Mouse (Mus musculus): Measurements from ENCODE around the gene Phlda1. TPM values are rescaled to one million over a fixed set of nuclear protein-coding genes. Genes with fewer than 3 reads are reported as not detected.

Phlda1 gene
- polyA plus RNA-seq, 1 experiment from 2014 or later, result 29.1 TPM

- 89% methylated on average over 17 of the region's 17 CpGs for WGBS
- Histone ChIP-seq H3K9ac (ENCODE audit: low read length) (no peak overlapping the region), H3K27me3 (ENCODE audit: control insufficient read depth, insufficient read depth, low read length) (no peaks in the 10 kb centered on the region), H3K9me3 (ENCODE audit: control insufficient read depth, low read length) (no peaks in the 10 kb centered on the region), H3K4me1 (ENCODE audit: control insufficient read depth, insufficient read depth, low read length) (peaks cover 18% of the 10 kb centered on the region), H3K27ac (replicated peaks; ENCODE audit: low read depth, low read length) (0 out of 2 replicates have a peak overlapping the region, but pooled peaks have one; percentile 8), H3K4me2 (ENCODE audit: low read depth, severe bottlenecking) (no peak overlapping the region), H3K4me3 (ENCODE audit: low read depth, low read length) (no peak overlapping the region), H3K36me3 (ENCODE audit: control insufficient read depth, insufficient read depth, low read length) (no peaks in the 10 kb centered on the region)
- no peak for ATAC-seq (ENCODE audit: insufficient number of reproducible peaks, low FRiP score, low TSS enrichment, low read depth)
- no peak for DNase-seq (ENCODE audit: low spot score)
Observed at GRCm38 (mm10) chr10:111515071-111516010, 9.3 kb downstream of the Phlda1 start.

GRCm38 (mm10) chr10:111516172-111516588 is 10.1 kb downstream of the Phlda1 start:
- peak; percentile 60; the same call in 1 of the 2 replicates for ATAC-seq (ENCODE audit: insufficient number of reproducible peaks, low FRiP score, low TSS enrichment, low read depth)
- no peaks in the 10 kb centered on the region for H3K27me3 ChIP-seq (ENCODE audit: control insufficient read depth, insufficient read depth, low read length)
- H3K36me3 ChIP-seq (ENCODE audit: control insufficient read depth, insufficient read depth, low read length), result no peaks in the 10 kb centered on the region
- H3K4me3 ChIP-seq (ENCODE audit: low read depth, low read length), result no peak overlapping the region
- 59% methylated on average over 13 of the region's 13 CpGs for WGBS
- H3K9ac ChIP-seq (ENCODE audit: low read length), result no peak overlapping the region
- peak overlapping the region; percentile 11; the same call in 1 of the 2 replicates for H3K27ac ChIP-seq (replicated peaks; ENCODE audit: low read depth, low read length)
- no peak overlapping the region for H3K4me2 ChIP-seq (ENCODE audit: low read depth, severe bottlenecking)
- no peak for DNase-seq (ENCODE audit: low spot score)
- H3K9me3 ChIP-seq (ENCODE audit: control insufficient read depth, low read length), result no peaks in the 10 kb centered on the region
- H3K4me1 ChIP-seq (ENCODE audit: control insufficient read depth, insufficient read depth, low read length), result peaks cover 18% of the 10 kb centered on the region

- H3K4me1 ChIP-seq (ENCODE audit: control insufficient read depth, insufficient read depth, low read length), result peaks cover 18% of the 10 kb centered on the region
- H3K9ac ChIP-seq (ENCODE audit: low read length), result no peak overlapping the region
- H3K4me2 ChIP-seq (ENCODE audit: low read depth, severe bottlenecking), result no peak overlapping the region
- no peaks in the 10 kb centered on the region for H3K27me3 ChIP-seq (ENCODE audit: control insufficient read depth, insufficient read depth, low read length)
- no peaks in the 10 kb centered on the region for H3K9me3 ChIP-seq (ENCODE audit: control insufficient read depth, low read length)
- ATAC-seq (ENCODE audit: insufficient number of reproducible peaks, low FRiP score, low TSS enrichment, low read depth) (no peak), DNase-seq (ENCODE audit: low spot score) (no peak)
- no peaks in the 10 kb centered on the region for H3K36me3 ChIP-seq (ENCODE audit: control insufficient read depth, insufficient read depth, low read length)
- 82% methylated on average over 8 of the region's 8 CpGs for WGBS
- no peak overlapping the region for H3K4me3 ChIP-seq (ENCODE audit: low read depth, low read length)
- H3K27ac ChIP-seq (replicated peaks; ENCODE audit: low read depth, low read length), result peak overlapping the region; percentile 42
Observed at GRCm38 (mm10) chr10:111516804-111517436, 10.8 kb downstream of the Phlda1 start.

GRCm38 (mm10) chr10:111518350-111518749 is 12.3 kb downstream of the Phlda1 start:
- no peak overlapping the region for H3K9ac ChIP-seq (ENCODE audit: low read length)
- no peaks in the 10 kb centered on the region for H3K9me3 ChIP-seq (ENCODE audit: control insufficient read depth, low read length)
- H3K4me2 ChIP-seq (ENCODE audit: low read depth, severe bottlenecking), result no peak overlapping the region
- DNase-seq (ENCODE audit: low spot score), result no peak
- 48% methylated on average over 4 of the region's 4 CpGs for WGBS
- peaks cover 18% of the 10 kb centered on the region for H3K4me1 ChIP-seq (ENCODE audit: control insufficient read depth, insufficient read depth, low read length)
- no peak overlapping the region for H3K27ac ChIP-seq (replicated peaks; ENCODE audit: low read depth, low read length)
- H3K36me3 ChIP-seq (ENCODE audit: control insufficient read depth, insufficient read depth, low read length), result no peaks in the 10 kb centered on the region
- no peak for ATAC-seq (ENCODE audit: insufficient number of reproducible peaks, low FRiP score, low TSS enrichment, low read depth)
- no peaks in the 10 kb centered on the region for H3K27me3 ChIP-seq (ENCODE audit: control insufficient read depth, insufficient read depth, low read length)
- H3K4me3 ChIP-seq (ENCODE audit: low read depth, low read length), result no peak overlapping the region

GRCm38 (mm10) chr10:111519620-111520370 is 13.7 kb downstream of the Phlda1 start:
- Histone ChIP-seq H3K27me3 (ENCODE audit: control insufficient read depth, insufficient read depth, low read length) (no peaks in the 10 kb centered on the region), H3K9ac (ENCODE audit: low read length) (no peak overlapping the region), H3K9me3 (ENCODE audit: control insufficient read depth, low read length) (no peaks in the 10 kb centered on the region), H3K36me3 (ENCODE audit: control insufficient read depth, insufficient read depth, low read length) (no peaks in the 10 kb centered on the region), H3K27ac (replicated peaks; ENCODE audit: low read depth, low read length) (no peak overlapping the region), H3K4me1 (ENCODE audit: control insufficient read depth, insufficient read depth, low read length) (peaks cover 18% of the 10 kb centered on the region), H3K4me3 (ENCODE audit: low read depth, low read length) (no peak overlapping the region), H3K4me2 (ENCODE audit: low read depth, severe bottlenecking) (peak overlapping the region; percentile 4; the same call in 1 of the 2 replicates)
- WGBS, result 58% methylated on average over 24 of the region's 24 CpGs
- DNase-seq (ENCODE audit: low spot score) (no peak), ATAC-seq (ENCODE audit: insufficient number of reproducible peaks, low FRiP score, low TSS enrichment, low read depth) (no peak)

GRCm38 (mm10) chr10:111520621-111521020 is 14.5 kb downstream of the Phlda1 start:
- ATAC-seq (ENCODE audit: insufficient number of reproducible peaks, low FRiP score, low TSS enrichment, low read depth) (no peak), DNase-seq (ENCODE audit: low spot score) (no peak)
- no peaks in the 10 kb centered on the region for H3K27me3 ChIP-seq (ENCODE audit: control insufficient read depth, insufficient read depth, low read length)
- no peaks in the 10 kb centered on the region for H3K36me3 ChIP-seq (ENCODE audit: control insufficient read depth, insufficient read depth, low read length)
- H3K4me3 ChIP-seq (ENCODE audit: low read depth, low read length), result no peak overlapping the region
- no peak overlapping the region for H3K9ac ChIP-seq (ENCODE audit: low read length)
- WGBS, result 49% methylated on average over 3 of the region's 3 CpGs
- no peaks in the 10 kb centered on the region for H3K9me3 ChIP-seq (ENCODE audit: control insufficient read depth, low read length)
- no peak overlapping the region for H3K27ac ChIP-seq (replicated peaks; ENCODE audit: low read depth, low read length)
- peaks cover 18% of the 10 kb centered on the region for H3K4me1 ChIP-seq (ENCODE audit: control insufficient read depth, insufficient read depth, low read length)
- no peak overlapping the region for H3K4me2 ChIP-seq (ENCODE audit: low read depth, severe bottlenecking)

GRCm38 (mm10) chr10:111521636-111522035 is 15.6 kb downstream of the Phlda1 start:
- no peaks in the 10 kb centered on the region for H3K27me3 ChIP-seq (ENCODE audit: control insufficient read depth, insufficient read depth, low read length)

GRCm38 (mm10) chr10:111522230-111522629 is 16.1 kb downstream of the Phlda1 start:
- ATAC-seq (ENCODE audit: insufficient number of reproducible peaks, low FRiP score, low TSS enrichment, low read depth) (no peak), DNase-seq (ENCODE audit: low spot score) (no peak)
- Histone ChIP-seq H3K4me1 (ENCODE audit: control insufficient read depth, insufficient read depth, low read length) (peaks cover 16% of the 10 kb centered on the region; the same call in 1 of the 2 replicates), H3K27ac (replicated peaks; ENCODE audit: low read depth, low read length) (no peak overlapping the region), H3K9ac (ENCODE audit: low read length) (no peak overlapping the region), H3K4me2 (ENCODE audit: low read depth, severe bottlenecking) (no peak overlapping the region), H3K4me3 (ENCODE audit: low read depth, low read length) (no peak overlapping the region), H3K9me3 (ENCODE audit: control insufficient read depth, low read length) (no peaks in the 10 kb centered on the region), H3K36me3 (ENCODE audit: control insufficient read depth, insufficient read depth, low read length) (no peaks in the 10 kb centered on the region), H3K27me3 (ENCODE audit: control insufficient read depth, insufficient read depth, low read length) (no peaks in the 10 kb centered on the region)
- 90% methylated on average over 4 of the region's 4 CpGs for WGBS

More at GRCm38 (mm10) chr10:111521636-111522035, 15.6 kb downstream of the Phlda1 start:
- Histone ChIP-seq H3K27ac (replicated peaks; ENCODE audit: low read depth, low read length) (no peak overlapping the region), H3K4me3 (ENCODE audit: low read depth, low read length) (no peak overlapping the region), H3K4me2 (ENCODE audit: low read depth, severe bottlenecking) (no peak overlapping the region), H3K4me1 (ENCODE audit: control insufficient read depth, insufficient read depth, low read length) (peaks cover 15% of the 10 kb centered on the region), H3K36me3 (ENCODE audit: control insufficient read depth, insufficient read depth, low read length) (no peaks in the 10 kb centered on the region), H3K9ac (ENCODE audit: low read length) (no peak overlapping the region), H3K9me3 (ENCODE audit: control insufficient read depth, low read length) (no peaks in the 10 kb centered on the region)
- no peak for ATAC-seq (ENCODE audit: insufficient number of reproducible peaks, low FRiP score, low TSS enrichment, low read depth)
- WGBS, result 66% methylated on average over 4 of the region's 4 CpGs
- DNase-seq (ENCODE audit: low spot score), result no peak
